Mouse (Mus musculus) liver, embryonic 14 days (tissue): ENCODE data around the gene Raet1d. TPM values are rescaled to one million over a fixed set of nuclear protein-coding genes. Genes with fewer than 3 reads are reported as not detected.

ENCODE experiments used
- polyA plus RNA-seq: library from polyadenylated mRNA; depleted of rRNA; stranded (reverse); fragments of >200 nt; gene quantifications from 2 replicates; pipeline ENCODE4 v1.2.3, GENCODE M21; 2012; rRNA removed

Raet1d gene
- 2.8 and 3.2 TPM in 2 replicates for polyA plus RNA-seq

GRCm38 (mm10) chr10:22360252-22360651 is at the start of gene Raet1d:
Raet1d (plus strand) TSS chr10:22360552.

Other genes starting within 250 kb of the Raet1d start
- 0.81 and 1.3 TPM in 2 replicates for gene E030030I06Rik, start 211.3 kb upstream of the Raet1d start, polyA plus RNA-seq
- 0.46 and 0.50 TPM in 2 replicates for gene Raet1e, start 202.0 kb upstream of the Raet1d start, polyA plus RNA-seq
- 0.10 and 0.15 TPM in 2 replicates for gene H60b, start 202.0 kb upstream of the Raet1d start, polyA plus RNA-seq